Mouse (Mus musculus) bone marrow, adult 2 months (tissue): ENCODE measurements around the gene Olfr1090. TPM values are rescaled to one million over a fixed set of nuclear protein-coding genes. Genes with fewer than 3 reads are reported as not detected.

Source experiments
- H3K27ac ChIP-seq: fragments of 200-500 bp; 2 replicates; pipeline ENCODE4 v1.5.1; 2012; ENCODE audit warnings: low read depth, mild to moderate bottlenecking, control low read depth, inconsistent platforms, low read length; ENCODE audit not compliant: control insufficient read depth, poor library complexity, insufficient read depth
- H3K4me1 ChIP-seq: fragments of 200-500 bp; 2 replicates; pipeline ENCODE4 v1.6.1; 2011; ENCODE audit warnings: low read length; ENCODE audit not compliant: control insufficient read depth, insufficient read depth
- H3K4me3 ChIP-seq: fragments of 200-500 bp; replicated peaks from 2 replicates; pipeline ENCODE3; 2011; ENCODE audit warnings: mild to moderate bottlenecking, low read depth, low read length, control low read depth; ENCODE audit not compliant: control insufficient read depth
- CTCF ChIP-seq: fragments of 200-500 bp; IDR thresholded peaks from 2 replicates; pipeline ENCODE4 v1.5.1; 2011; ENCODE audit warnings: low read length, control low read depth; ENCODE audit not compliant: control insufficient read depth, insufficient read depth
- POLR2A ChIP-seq: fragments of 200-500 bp; IDR thresholded peaks from 2 replicates; pipeline ENCODE4 v1.6.1; 2011; ENCODE audit warnings: low read depth, mild to moderate bottlenecking, control low read depth, low read length, borderline replicate concordance; ENCODE audit not compliant: control insufficient read depth
- WGBS: fragments of 180-500 bp; shearing (Covaris S2); methylation state at CpG from one replicate; pipeline ENCODE4 v1.1.7; 2018; 5-methylcytosine and 5-hydroxymethylcytosine counted together
- polyA plus RNA-seq: library from polyadenylated mRNA; stranded (reverse); fragments of >200 nt; gene quantifications from 2 replicates; pipeline ENCODE4 v1.2.4, GENCODE M21; 2011; ENCODE audit warnings: low replicate concordance; ENCODE audit not compliant: missing spikeins, insufficient read depth, insufficient read length

Gene Olfr1090
- polyA plus RNA-seq: 4.3 TPM in 1 of 2 replicates, not detected in the other

GRCm38 (mm10) chr2:86758893-86759292 is at the start of gene Olfr1090:
Gene Olfr1090, minus strand, starts transcription at chr2:86758993.
- no peak within 1 kb of the TSS for H3K27ac ChIP-seq
- no peaks in the 10 kb centered on the region for H3K4me1 ChIP-seq
- TF ChIP-seq CTCF (no peak), POLR2A (no peak)
- H3K4me3 ChIP-seq: no peak within 1 kb of the TSS
- WGBS: 70% methylated on average over 1 of the region's 1 CpGs

- no peak within 1 kb of the TSS for H3K4me3 ChIP-seq
- no peak within 1 kb of the TSS for H3K27ac ChIP-seq
- WGBS: 69% methylated on average over 2 of the region's 2 CpGs
- no peak for TF ChIP-seq CTCF
- no peak for TF ChIP-seq POLR2A
- no peaks in the 10 kb centered on the region for H3K4me1 ChIP-seq
Observed at GRCm38 (mm10) chr2:86782179-86782578, 23.4 kb upstream of the Olfr1090 start, which contains the start of gene Olfr1093. Gene Olfr1093, plus strand, starts transcription at chr2:86782479.

GRCm38 (mm10) chr2:86761050-86761449 is 2.3 kb upstream of the Olfr1090 start:
- no peaks in the 10 kb centered on the region for H3K4me1 ChIP-seq
- H3K27ac ChIP-seq: no peak overlapping the region
- WGBS: 89% methylated on average over 6 of the region's 6 CpGs
- no peak for TF ChIP-seq POLR2A
- no peak for TF ChIP-seq CTCF
- H3K4me3 ChIP-seq: no peak overlapping the region

- H3K4me3 ChIP-seq: no peak within 1 kb of the TSS
- H3K27ac ChIP-seq: no peak within 1 kb of the TSS
- TF ChIP-seq CTCF (no peak), POLR2A (no peak)
- H3K4me1 ChIP-seq: no peaks in the 10 kb centered on the region
Observed at GRCm38 (mm10) chr2:86733601-86734000, 25.2 kb downstream of the Olfr1090 start, which contains the start of gene Olfr1089. Gene Olfr1089, minus strand, starts transcription at chr2:86733701.

Other genes with a start within 250 kb of the Olfr1090 start
- not detected in 2 replicates for gene Olfr1079, start 216.5 kb downstream of the Olfr1090 start, polyA plus RNA-seq
- gene Olfr1080, start 200.8 kb downstream of the Olfr1090 start, polyA plus RNA-seq: not detected in 2 replicates
- 1.0 TPM in 1 of 2 replicates, not detected in the other for gene Olfr1082, start 160.0 kb downstream of the Olfr1090 start, polyA plus RNA-seq
- not detected in 2 replicates for gene Olfr1084, start 119.3 kb downstream of the Olfr1090 start, polyA plus RNA-seq
- gene Olfr1085, start 97.0 kb downstream of the Olfr1090 start, polyA plus RNA-seq: 0.30 TPM in 1 of 2 replicates, not detected in the other
- not detected in 2 replicates for gene Olfr1086, start 78.9 kb downstream of the Olfr1090 start, polyA plus RNA-seq
- gene Olfr1087, start 60.6 kb downstream of the Olfr1090 start, polyA plus RNA-seq: not detected in 2 replicates
- gene Olfr1089, start 25.3 kb downstream of the Olfr1090 start, polyA plus RNA-seq: not detected in 2 replicates
- not detected in 2 replicates for gene Olfr1093, start 23.5 kb upstream of the Olfr1090 start, polyA plus RNA-seq
- gene Olfr141, start 51.0 kb upstream of the Olfr1090 start, polyA plus RNA-seq: not detected in 2 replicates
- gene Olfr1094, start 65.7 kb upstream of the Olfr1090 start, polyA plus RNA-seq: not detected in 2 replicates
- not detected in 2 replicates for gene Olfr1095, start 92.7 kb upstream of the Olfr1090 start, polyA plus RNA-seq
- not detected in 2 replicates for gene Gm13723, start 115.8 kb upstream of the Olfr1090 start, polyA plus RNA-seq
- not detected in 2 replicates for gene Olfr1097, start 133.2 kb upstream of the Olfr1090 start, polyA plus RNA-seq
- gene Olfr1098, start 165.6 kb upstream of the Olfr1090 start, polyA plus RNA-seq: not detected in 2 replicates
- gene Olfr1099, start 201.7 kb upstream of the Olfr1090 start, polyA plus RNA-seq: not detected in 2 replicates
- not detected in 2 replicates for gene Olfr1100, start 221.0 kb upstream of the Olfr1090 start, polyA plus RNA-seq
- not detected in 2 replicates for gene Olfr1101, start 232.2 kb upstream of the Olfr1090 start, polyA plus RNA-seq
- gene Olfr1102, start 239.4 kb upstream of the Olfr1090 start, polyA plus RNA-seq: not detected in 2 replicates